ENCODE assay signal across 28 mouse cellular contexts in the genomic region with DNA sequence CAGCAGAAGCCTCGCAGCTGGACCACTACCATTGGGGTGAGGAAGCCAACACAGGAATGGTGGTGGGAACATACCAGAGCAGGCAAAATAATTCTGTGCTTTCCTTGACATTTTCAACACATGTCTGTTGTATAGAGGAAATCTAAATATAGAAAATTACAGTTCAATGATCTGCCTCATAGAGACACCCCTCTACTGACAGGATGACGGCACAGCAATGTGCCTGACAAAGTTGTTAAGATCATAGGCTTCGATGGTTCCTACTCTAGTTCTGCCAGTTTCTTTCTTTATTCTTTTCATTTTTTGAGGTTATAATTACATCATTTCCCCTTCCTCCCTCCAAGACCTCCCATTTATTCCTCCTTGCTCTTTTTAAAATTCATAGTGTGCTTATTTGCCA.
A peak's percentile ranks its signal among the peaks of the same experiment; 100 is the strongest.
DNase-seq lines count a peak whose midpoint lies in the region; ATAC-seq lines count a peak whose summit lies in the region.
"Had no signal": no experiment of that assay in that cellular context is flagged by ENCODE, and none has a peak within 500 bp of the region (broad histone marks: within the 10 kb centered on the region; RNA-seq: fewer than 3 reads in every experiment).

No protein-coding gene starts in this region.

- WGBS in forebrain, embryonic 16.5 days: 82% methylated on average over 3 of the region's 3 CpGs
- WGBS in forebrain, embryonic 14.5 days: 89% methylated on average over 3 of the region's 3 CpGs
- WGBS in kidney, embryonic 15.5 days: 73% methylated on average over 3 of the region's 3 CpGs
- 94% methylated on average over 3 of the region's 3 CpGs for WGBS in neural tube, embryonic 14.5 days
- WGBS in neural tube, embryonic 15.5 days: 84% methylated on average over 3 of the region's 3 CpGs

- no peaks in the 10 kb centered on the region for H3K27me3 ChIP-seq in forebrain, embryonic 16.5 days (replicated peaks; ENCODE audit: control insufficient read depth, insufficient read depth, low read length)
- no peaks in the 10 kb centered on the region for H3K27me3 ChIP-seq in forebrain, embryonic 14.5 days (replicated peaks; ENCODE audit: control insufficient read depth, insufficient read depth, low read length)
- H3K27me3 ChIP-seq in kidney, embryonic 15.5 days: no peaks in the 10 kb centered on the region
- H3K27me3 ChIP-seq in neural tube, embryonic 14.5 days (ENCODE audit: control insufficient read depth, insufficient read depth, low read length): no peaks in the 10 kb centered on the region
- H3K27me3 ChIP-seq in neural tube, embryonic 15.5 days (replicated peaks): no peaks in the 10 kb centered on the region
- H3K27me3 ChIP-seq: heart, embryonic 13.5 days; hindbrain, embryonic 15.5 days; midbrain, embryonic 15.5 days had no signal

- H3K27ac ChIP-seq in forebrain, embryonic 16.5 days (ENCODE audit: low read length): no peak overlapping the region
- no peak overlapping the region for H3K27ac ChIP-seq in forebrain, embryonic 14.5 days (ENCODE audit: low read depth, low read length)
- no peak overlapping the region for H3K27ac ChIP-seq in kidney, embryonic 15.5 days
- H3K27ac ChIP-seq in neural tube, embryonic 14.5 days (ENCODE audit: low read depth, low read length): no peak overlapping the region
- no peak overlapping the region for H3K27ac ChIP-seq in neural tube, embryonic 15.5 days (replicated peaks)
- H3K27ac ChIP-seq: heart, embryonic 13.5 days; hindbrain, embryonic 10.5 days; hindbrain, embryonic 15.5 days; liver, embryonic 14.5 days; midbrain, embryonic 10.5 days; midbrain, embryonic 15.5 days had no signal

- ATAC-seq in forebrain, embryonic 16.5 days: peak; percentile 47
- no peak for ATAC-seq in forebrain, embryonic 14.5 days
- ATAC-seq in kidney, embryonic 15.5 days (replicated peaks; ENCODE audit: low FRiP score): 0 out of 2 replicates have a peak, but pooled peaks have one; percentile 15
- peak; percentile 21; the same call in 1 of the 2 replicates for ATAC-seq in neural tube, embryonic 14.5 days (ENCODE audit: low read depth)
- ATAC-seq in neural tube, embryonic 15.5 days (ENCODE audit: low FRiP score): no peak
- ATAC-seq: CD4-positive, CD25-positive, alpha-beta regulatory T cell, adult 4 months; inflammation-experienced regulatory T-cells, adult 6 months; midbrain, embryonic 15.5 days had no signal

- no peak for DNase-seq in forebrain, embryonic 14.5 days (ENCODE audit: low spot score)
- DNase-seq in kidney, postnatal 10 days: no peak
- no peak for DNase-seq in layer of hippocampus, postnatal 36 days
- DNase-seq: adrenal gland, postnatal 25 days; cerebellum, adult 18-20 months; gastrocnemius, postnatal 14 days; heart, adult 11 months; heart, postnatal 14 days; kidney, adult 2 months; kidney, postnatal 4 days; layer of hippocampus, adult 9-11 months; liver; lung, adult 2 months; lung, postnatal 14 days; right cerebral cortex, postnatal 4 days had no signal

- H3K4me3 ChIP-seq in forebrain, embryonic 16.5 days (replicated peaks; ENCODE audit: low read length): no peak overlapping the region
- no peak overlapping the region for H3K4me3 ChIP-seq in forebrain, embryonic 14.5 days (ENCODE audit: low read depth, low read length)
- no peak overlapping the region for H3K4me3 ChIP-seq in kidney, embryonic 15.5 days (replicated peaks)
- H3K4me3 ChIP-seq in neural tube, embryonic 14.5 days (ENCODE audit: low read depth, low read length): no peak overlapping the region
- H3K4me3 ChIP-seq in neural tube, embryonic 15.5 days (replicated peaks): no peak overlapping the region
- H3K4me3 ChIP-seq: erythroblast, embryonic 14.5 days; heart, embryonic 13.5 days; hindbrain, embryonic 10.5 days; hindbrain, embryonic 15.5 days; midbrain, embryonic 10.5 days; midbrain, embryonic 15.5 days had no signal

- no peak overlapping the region for H3K4me2 ChIP-seq in forebrain, embryonic 16.5 days (ENCODE audit: low read length)
- no peak overlapping the region for H3K4me2 ChIP-seq in forebrain, embryonic 14.5 days (ENCODE audit: low read length)
- no peak overlapping the region for H3K4me2 ChIP-seq in kidney, embryonic 15.5 days
- no peak overlapping the region for H3K4me2 ChIP-seq in neural tube, embryonic 14.5 days (ENCODE audit: low read depth, low read length)
- no peak overlapping the region for H3K4me2 ChIP-seq in neural tube, embryonic 15.5 days
- H3K4me2 ChIP-seq: heart, embryonic 13.5 days; hindbrain, embryonic 15.5 days; midbrain, embryonic 15.5 days had no signal

- H3K9ac ChIP-seq in forebrain, embryonic 16.5 days (replicated peaks; ENCODE audit: low read depth, low read length): no peak overlapping the region
- no peak overlapping the region for H3K9ac ChIP-seq in forebrain, embryonic 14.5 days (ENCODE audit: low read length)
- no peak overlapping the region for H3K9ac ChIP-seq in kidney, embryonic 15.5 days
- H3K9ac ChIP-seq in neural tube, embryonic 14.5 days (replicated peaks; ENCODE audit: low read depth, low read length): no peak overlapping the region
- H3K9ac ChIP-seq in neural tube, embryonic 15.5 days (replicated peaks): no peak overlapping the region
- H3K9ac ChIP-seq: heart, embryonic 13.5 days; hindbrain, embryonic 15.5 days; liver, embryonic 14.5 days; midbrain, embryonic 15.5 days had no signal

- H3K4me1 ChIP-seq in forebrain, embryonic 16.5 days (replicated peaks; ENCODE audit: control insufficient read depth, insufficient read depth, low read length): no peaks in the 10 kb centered on the region
- no peaks in the 10 kb centered on the region for H3K4me1 ChIP-seq in forebrain, embryonic 14.5 days (ENCODE audit: control insufficient read depth, insufficient read depth, low read length)
- no peaks in the 10 kb centered on the region for H3K4me1 ChIP-seq in kidney, embryonic 15.5 days
- H3K4me1 ChIP-seq in neural tube, embryonic 14.5 days (ENCODE audit: control insufficient read depth, insufficient read depth, low read length): no peaks in the 10 kb centered on the region
- no peaks in the 10 kb centered on the region; the same call in 1 of the 2 replicates for H3K4me1 ChIP-seq in neural tube, embryonic 15.5 days
- H3K4me1 ChIP-seq: hindbrain, embryonic 15.5 days; midbrain, embryonic 10.5 days; midbrain, embryonic 15.5 days had no signal

- H3K9me3 ChIP-seq in forebrain, embryonic 16.5 days (ENCODE audit: control insufficient read depth, low read length): no peaks in the 10 kb centered on the region
- no peaks in the 10 kb centered on the region for H3K9me3 ChIP-seq in forebrain, embryonic 14.5 days (replicated peaks; ENCODE audit: control insufficient read depth, low read length)
- no peaks in the 10 kb centered on the region for H3K9me3 ChIP-seq in kidney, embryonic 15.5 days (replicated peaks)
- H3K9me3 ChIP-seq in neural tube, embryonic 14.5 days (ENCODE audit: control insufficient read depth, low read length): no peaks in the 10 kb centered on the region
- H3K9me3 ChIP-seq in neural tube, embryonic 15.5 days (replicated peaks): no peaks in the 10 kb centered on the region
- H3K9me3 ChIP-seq: heart, embryonic 13.5 days; hindbrain, embryonic 10.5 days; hindbrain, embryonic 15.5 days; midbrain, embryonic 10.5 days; midbrain, embryonic 15.5 days had no signal

- no peaks in the 10 kb centered on the region for H3K36me3 ChIP-seq in forebrain, embryonic 16.5 days (ENCODE audit: control insufficient read depth, insufficient read depth)
- H3K36me3 ChIP-seq in forebrain, embryonic 14.5 days (ENCODE audit: control insufficient read depth, insufficient read depth, low read length): no peaks in the 10 kb centered on the region
- no peaks in the 10 kb centered on the region for H3K36me3 ChIP-seq in kidney, embryonic 15.5 days
- no peaks in the 10 kb centered on the region for H3K36me3 ChIP-seq in neural tube, embryonic 14.5 days (ENCODE audit: control insufficient read depth, insufficient read depth, low read length)
- no peaks in the 10 kb centered on the region for H3K36me3 ChIP-seq in neural tube, embryonic 15.5 days
- H3K36me3 ChIP-seq: heart, embryonic 13.5 days; hindbrain, embryonic 10.5 days; hindbrain, embryonic 15.5 days; midbrain, embryonic 10.5 days; midbrain, embryonic 15.5 days had no signal

Comparison
In these comparisons a context has a peak if more than half of its experiments do, and no peak if none do; other contexts are left out.
1. ATAC-seq: peak in forebrain, embryonic 16.5 days (single experiment), kidney, embryonic 15.5 days (single experiment) and neural tube, embryonic 14.5 days (single experiment); none in forebrain, embryonic 14.5 days (single experiment) and neural tube, embryonic 15.5 days (single experiment).